Mouse (Mus musculus): ENCODE measurements around the gene Mup7. TPM values are rescaled to one million over a fixed set of nuclear protein-coding genes. Genes with fewer than 3 reads are reported as not detected.
"Not testable (repeated sequence)": the region's sequence is repeated elsewhere in the genome, so short reads cannot be mapped to it uniquely, and the experiment has no call there.

Mup7 gene
- not detected in 2 replicates for polyA plus RNA-seq (2015; fragmentation: Nextera tagmentation; extraction: Ambion mirVana)

GRCm38 (mm10) chr4:60070375-60070774 is at the start of gene Mup7:
TSS of gene Mup7 (minus strand) at chr4:60070475.
- H3K27ac ChIP-seq (replicated peaks); ATAC-seq (replicated peaks); H3K9ac ChIP-seq (replicated peaks); H3K4me3 ChIP-seq; H3K4me1 ChIP-seq; H3K9me3 ChIP-seq; H3K4me2 ChIP-seq (replicated peaks); H3K27me3 ChIP-seq; H3K36me3 ChIP-seq: not testable (repeated sequence)
- 71% methylated on average over 2 of the region's 2 CpGs for WGBS

- ATAC-seq (replicated peaks); H3K27me3 ChIP-seq; H3K4me1 ChIP-seq; H3K36me3 ChIP-seq; H3K4me2 ChIP-seq (replicated peaks); H3K9ac ChIP-seq (replicated peaks); H3K27ac ChIP-seq (replicated peaks); H3K9me3 ChIP-seq; H3K4me3 ChIP-seq: not testable (repeated sequence)
- 81% methylated on average over 3 of the region's 3 CpGs for WGBS
Measured at GRCm38 (mm10) chr4:60079865-60080264, 9.6 kb upstream of the Mup7 start.

GRCm38 (mm10) chr4:60029334-60030111 is 40.8 kb downstream of the Mup7 start:
- not testable (repeated sequence) for H3K27ac ChIP-seq (replicated peaks); H3K4me2 ChIP-seq (replicated peaks); H3K4me1 ChIP-seq; H3K9me3 ChIP-seq; H3K36me3 ChIP-seq; H3K9ac ChIP-seq (replicated peaks); H3K4me3 ChIP-seq; ATAC-seq (replicated peaks); H3K27me3 ChIP-seq
- 65% methylated on average over 13 of the region's 13 CpGs for WGBS

- not testable (repeated sequence) for H3K9ac ChIP-seq (replicated peaks); H3K4me3 ChIP-seq; H3K4me2 ChIP-seq (replicated peaks); H3K36me3 ChIP-seq; H3K9me3 ChIP-seq; H3K27ac ChIP-seq (replicated peaks); ATAC-seq (replicated peaks); H3K4me1 ChIP-seq; H3K27me3 ChIP-seq
- WGBS = 96% methylated on average over 7 of the region's 7 CpGs
Measured at GRCm38 (mm10) chr4:60020141-60020540, 50.1 kb downstream of the Mup7 start.

Other genes with a start within 250 kb of the Mup7 start
- gene Slc46a2, start 155.4 kb downstream of the Mup7 start, polyA plus RNA-seq (2015; fragmentation: Nextera tagmentation; extraction: Ambion mirVana) = 0.09 TPM in 1 of 2 replicates, not detected in the other
- gene Mup4, start 109.8 kb downstream of the Mup7 start, polyA plus RNA-seq (2015; fragmentation: Nextera tagmentation; extraction: Ambion mirVana) = not detected in 2 replicates
- not detected in 2 replicates for gene Mup6, start 106.2 kb downstream of the Mup7 start, polyA plus RNA-seq (2015; fragmentation: Nextera tagmentation; extraction: Ambion mirVana)
- not detected in 2 replicates for gene Mup2, start 83.8 kb upstream of the Mup7 start, polyA plus RNA-seq (2015; fragmentation: Nextera tagmentation; extraction: Ambion mirVana)
- gene Mup8, start 152.1 kb upstream of the Mup7 start, polyA plus RNA-seq (2015; fragmentation: Nextera tagmentation; extraction: Ambion mirVana) = not detected in 2 replicates

All from forebrain, embryonic 15.5 days (tissue).